Mouse (Mus musculus) embryonic fibroblast, embryonic 13.5 days (primary cell): ENCODE data around the gene Ankrd23. TPM values are rescaled to one million over a fixed set of nuclear protein-coding genes. Genes with fewer than 3 reads are reported as not detected.

Experiments used
- H3K27ac ChIP-seq: 2 replicates; pipeline ENCODE4 v1.5.1; 2012; ENCODE audit warnings: low read length, control low read depth, inconsistent platforms; ENCODE audit not compliant: insufficient read depth
- H3K4me1 ChIP-seq: 2 replicates; pipeline ENCODE4 v1.6.1; 2011; ENCODE audit warnings: low read length; ENCODE audit not compliant: control insufficient read depth, insufficient read depth
- H3K4me3 ChIP-seq: 2 replicates; pipeline ENCODE4 v1.5.1; 2011; ENCODE audit warnings: mild to moderate bottlenecking, control low read depth, low read length; ENCODE audit not compliant: insufficient read depth
- CTCF ChIP-seq: IDR thresholded peaks from 2 replicates; pipeline ENCODE4 v1.5.1; 2011; ENCODE audit warnings: mild to moderate bottlenecking, control low read depth, low read length, moderate library complexity, borderline replicate concordance; ENCODE audit not compliant: insufficient read depth
- POLR2A ChIP-seq: IDR thresholded peaks from 2 replicates; pipeline ENCODE4 v1.6.1; 2011; ENCODE audit warnings: low read depth, mild to moderate bottlenecking, control low read depth, low read length, moderate library complexity
- polyA plus RNA-seq: library from polyadenylated mRNA; stranded (reverse); fragments of >200 nt; gene quantifications from 2 replicates; pipeline ENCODE4 v1.2.4, GENCODE M21; 2011; ENCODE audit warnings: low read depth; ENCODE audit not compliant: missing spikeins, insufficient read length

Ankrd23 gene
- polyA plus RNA-seq, 1 experiment = 6.7 TPM

DNA sequence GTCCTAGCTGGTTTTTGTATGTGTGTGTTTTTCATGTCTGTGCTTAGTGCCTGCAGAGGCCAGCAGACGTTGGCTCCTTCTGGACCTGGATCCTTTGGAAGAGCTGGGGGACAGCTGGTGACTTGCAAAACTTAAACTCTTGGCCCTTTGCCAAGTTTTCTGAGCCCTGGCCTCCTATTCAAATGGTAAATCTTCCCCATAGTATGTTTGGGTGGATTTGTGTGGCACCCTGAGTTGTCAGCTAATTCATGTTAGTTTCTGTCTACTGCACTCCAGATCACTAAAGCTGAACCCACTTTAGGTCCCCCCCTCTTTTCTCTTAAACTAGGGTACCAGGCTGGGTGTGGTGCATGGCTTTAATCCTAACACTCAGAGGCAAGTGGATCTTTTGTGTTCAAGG lies 8.3 kb downstream of the Ankrd23 start:
- no peak for TF ChIP-seq POLR2A
- no peak for TF ChIP-seq CTCF
- Histone ChIP-seq H3K4me1 (no peaks in the 10 kb centered on the region), H3K4me3 (no peak overlapping the region), H3K27ac (no peak overlapping the region)

DNA sequence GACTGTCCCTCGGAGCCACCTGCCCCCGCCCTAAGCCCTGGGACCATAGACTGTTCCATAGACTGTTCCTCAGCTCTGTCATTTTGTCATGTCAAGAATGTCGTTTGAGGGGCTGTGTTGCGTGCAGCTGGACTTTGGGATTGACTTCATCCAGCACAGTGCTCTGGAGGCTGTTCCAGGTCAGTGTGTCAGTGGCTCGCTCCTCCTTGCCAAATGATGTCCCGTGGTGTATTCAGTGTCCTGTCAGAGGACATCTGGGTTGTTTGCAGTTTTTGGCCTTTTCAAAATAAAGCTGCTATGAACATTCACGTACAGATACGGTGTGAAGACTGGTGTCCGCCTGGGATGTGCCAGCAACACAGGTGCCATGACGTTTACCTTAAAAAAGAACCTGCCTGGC lies 9.8 kb downstream of the Ankrd23 start:
- no peak for TF ChIP-seq CTCF
- TF ChIP-seq POLR2A = no peak
- Histone ChIP-seq H3K4me3 (no peak overlapping the region), H3K27ac (no peak overlapping the region), H3K4me1 (no peaks in the 10 kb centered on the region)

DNA sequence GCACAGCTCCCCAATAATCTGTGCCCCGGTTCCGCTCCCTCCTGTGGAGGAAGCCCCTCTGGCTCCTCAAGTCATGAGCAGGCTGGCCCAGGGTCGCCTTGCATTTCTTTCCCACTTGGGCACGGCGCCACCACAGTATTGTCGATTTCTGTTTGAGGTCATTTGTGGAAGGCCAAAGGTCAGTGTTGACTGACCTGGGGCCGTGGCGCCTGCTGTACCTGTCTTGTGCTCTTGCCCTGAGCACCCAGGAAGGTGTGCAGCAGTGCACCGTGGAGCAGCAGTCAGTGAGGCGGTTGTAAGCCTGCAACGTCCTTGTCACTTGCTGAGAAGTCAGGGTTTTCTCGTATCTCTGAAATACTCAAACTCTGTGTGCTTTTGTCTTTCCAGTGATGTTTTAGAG lies 10.9 kb downstream of the Ankrd23 start:
- Histone ChIP-seq H3K4me3 (no peak overlapping the region), H3K4me1 (no peaks in the 10 kb centered on the region), H3K27ac (no peak overlapping the region)
- TF ChIP-seq CTCF (no peak), POLR2A (no peak)

DNA sequence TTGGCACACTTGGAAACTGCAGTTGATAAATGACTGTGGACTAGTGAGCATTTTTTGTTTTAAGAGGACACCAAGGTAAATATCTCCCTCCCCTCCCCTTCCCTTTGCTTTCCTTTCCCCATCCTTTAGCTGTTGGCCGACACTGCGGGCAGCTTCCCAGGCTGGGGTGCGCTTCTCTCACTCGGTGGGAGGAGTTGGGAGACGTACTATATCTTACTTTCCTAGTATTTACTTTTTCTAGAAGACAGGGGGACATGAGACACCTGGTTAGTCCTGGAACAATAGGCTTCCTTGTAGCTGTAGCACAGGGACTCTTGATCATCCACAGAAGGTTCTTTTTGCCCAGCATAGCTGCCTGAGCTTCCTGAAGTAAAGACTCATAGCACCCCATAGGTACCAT lies 12.6 kb downstream of the Ankrd23 start:
- Histone ChIP-seq H3K4me1 (no peaks in the 10 kb centered on the region), H3K4me3 (no peak overlapping the region), H3K27ac (no peak overlapping the region)
- TF ChIP-seq POLR2A (no peak), CTCF (no peak)

DNA sequence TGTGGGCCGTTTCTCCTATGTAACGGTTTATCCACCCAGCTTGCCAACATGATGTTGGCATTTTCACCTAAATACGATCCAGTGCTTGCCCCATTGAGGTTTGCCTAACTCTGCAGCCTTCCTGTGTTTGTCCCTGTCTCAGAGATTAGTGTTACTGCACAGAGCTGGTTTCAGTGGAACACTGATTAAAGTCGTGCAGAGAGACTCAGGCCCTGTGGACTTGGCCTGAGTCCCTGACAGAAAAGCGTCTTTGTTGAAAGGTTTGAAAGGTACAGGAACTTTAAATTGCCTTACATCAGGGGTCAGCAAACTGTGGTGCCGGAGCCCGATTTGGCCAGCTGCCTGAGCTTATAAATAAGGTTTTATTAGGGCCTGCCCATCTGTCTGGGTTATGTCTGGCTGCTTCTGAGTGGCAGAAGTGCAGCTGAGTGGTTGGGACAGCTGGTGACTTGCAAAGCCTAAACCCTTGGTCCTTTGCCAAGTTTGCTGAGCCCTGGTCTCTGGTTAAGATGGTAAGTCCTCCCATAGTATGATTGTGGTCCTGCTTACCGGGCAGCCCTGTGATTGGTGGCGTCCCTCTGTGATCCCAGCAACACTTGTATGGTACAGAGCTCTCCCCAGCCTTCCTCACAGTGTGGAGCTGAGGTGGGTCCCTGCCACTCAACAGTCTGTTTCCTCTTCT lies 13.2 kb downstream of the Ankrd23 start:
- TF ChIP-seq CTCF (no peak), POLR2A (no peak)
- no peak overlapping the region for H3K4me3 ChIP-seq
- H3K4me1 ChIP-seq = 0 out of 2 replicates have a peak, but pooled peaks cover under 1% of the 10 kb centered on the region
- H3K27ac ChIP-seq = no peak overlapping the region

DNA sequence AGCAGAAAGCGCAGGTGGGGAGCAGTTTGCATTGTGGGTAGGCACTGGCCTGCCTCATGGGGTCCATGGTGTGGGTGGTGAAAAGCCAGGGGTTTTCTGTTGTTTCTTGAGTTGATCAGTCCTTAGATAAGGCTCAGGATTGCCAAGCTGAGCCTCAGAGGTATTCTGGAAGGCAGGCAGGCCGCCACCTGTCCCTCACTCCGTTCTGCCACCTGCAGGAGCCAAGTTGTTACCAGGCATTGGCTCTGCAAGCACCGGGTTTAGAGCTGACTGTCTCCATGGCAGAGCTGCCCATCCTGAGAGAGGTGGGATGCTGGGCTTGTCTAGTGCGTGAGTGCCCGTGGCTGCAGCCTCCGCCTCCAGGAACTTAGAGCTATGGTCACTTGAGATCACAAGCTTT lies 14.5 kb downstream of the Ankrd23 start:
- no peak overlapping the region for H3K27ac ChIP-seq

DNA sequence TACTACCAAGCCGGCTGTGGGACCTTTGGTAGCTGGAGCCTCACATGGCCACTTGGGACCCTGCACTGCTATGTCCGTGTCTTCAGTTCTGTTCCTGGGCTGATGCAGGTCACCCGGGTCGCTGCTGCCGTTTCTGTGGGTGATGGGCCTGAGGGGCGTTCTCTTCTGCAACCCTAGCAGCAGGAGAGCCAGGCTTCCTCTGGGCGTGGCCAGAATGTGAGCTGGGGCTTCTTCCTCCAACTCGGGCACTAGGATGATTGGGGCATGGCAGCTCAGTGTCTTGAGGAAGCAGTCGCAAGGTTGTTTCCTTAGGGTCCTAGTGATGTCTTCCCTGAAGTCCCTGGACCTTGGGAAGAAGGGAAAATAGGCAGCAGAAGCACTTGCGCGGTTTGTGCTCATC lies 17.1 kb downstream of the Ankrd23 start:
- no peak overlapping the region for H3K27ac ChIP-seq
- H3K4me1 ChIP-seq = peaks cover 7% of the 10 kb centered on the region; the same call in 1 of the 2 replicates
- no peak overlapping the region for H3K4me3 ChIP-seq
- TF ChIP-seq POLR2A = no peak
- no peak for TF ChIP-seq CTCF

More for the DNA sequence above, 14.5 kb downstream of the Ankrd23 start:
- TF ChIP-seq CTCF = no peak
- TF ChIP-seq POLR2A = no peak
- peaks cover 7% of the 10 kb centered on the region; the same call in 1 of the 2 replicates for H3K4me1 ChIP-seq
- H3K4me3 ChIP-seq = no peak overlapping the region

DNA sequence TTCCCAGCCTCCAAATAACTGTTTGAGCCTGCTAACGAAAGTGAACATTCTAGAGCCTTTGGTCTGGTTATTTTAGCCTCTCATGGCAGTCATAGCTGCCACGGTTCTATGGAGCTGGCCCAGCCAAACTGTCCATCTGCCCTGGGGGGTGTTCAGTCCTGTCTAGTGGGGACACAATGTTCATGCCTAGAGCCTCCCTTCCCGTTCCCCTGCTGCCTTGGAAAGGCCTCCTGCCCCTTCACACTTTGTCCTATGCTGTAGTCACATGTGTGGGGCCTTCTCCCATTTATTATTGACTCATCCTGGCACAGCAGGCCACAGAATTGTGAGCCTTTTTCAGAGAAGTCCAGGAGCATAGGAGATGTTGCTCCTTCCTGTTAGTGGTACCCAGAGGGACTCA lies 18.4 kb downstream of the Ankrd23 start:
- no peak for TF ChIP-seq CTCF
- no peak for TF ChIP-seq POLR2A
- H3K4me1 ChIP-seq = peaks cover 7% of the 10 kb centered on the region; the same call in 1 of the 2 replicates
- no peak overlapping the region for H3K27ac ChIP-seq
- no peak overlapping the region for H3K4me3 ChIP-seq

DNA sequence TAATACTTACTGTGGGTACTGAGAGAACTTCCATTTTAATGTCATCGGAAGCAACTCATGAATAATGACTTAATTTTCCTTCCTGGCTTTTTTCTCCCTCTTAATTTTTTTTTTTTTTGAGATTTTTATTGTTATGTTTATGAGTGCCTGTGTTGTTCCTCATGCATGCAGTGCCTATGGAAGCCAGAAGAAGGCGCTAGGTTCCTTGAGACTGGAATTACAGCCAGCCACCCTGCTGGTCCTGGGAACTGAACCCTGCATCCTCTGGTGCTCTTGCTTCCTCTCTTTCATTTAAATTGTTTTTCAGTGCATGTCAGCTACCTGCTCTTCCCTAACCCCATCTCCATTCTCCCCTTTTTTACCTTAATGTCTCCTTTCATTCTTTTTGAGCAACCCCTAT lies 23.0 kb downstream of the Ankrd23 start:
- peaks cover 7% of the 10 kb centered on the region; the same call in 1 of the 2 replicates for H3K4me1 ChIP-seq
- no peak overlapping the region for H3K27ac ChIP-seq
- H3K4me3 ChIP-seq = no peak overlapping the region
- TF ChIP-seq POLR2A (no peak), CTCF (peak; percentile 24; the same call in 1 of the 2 replicates)

DNA sequence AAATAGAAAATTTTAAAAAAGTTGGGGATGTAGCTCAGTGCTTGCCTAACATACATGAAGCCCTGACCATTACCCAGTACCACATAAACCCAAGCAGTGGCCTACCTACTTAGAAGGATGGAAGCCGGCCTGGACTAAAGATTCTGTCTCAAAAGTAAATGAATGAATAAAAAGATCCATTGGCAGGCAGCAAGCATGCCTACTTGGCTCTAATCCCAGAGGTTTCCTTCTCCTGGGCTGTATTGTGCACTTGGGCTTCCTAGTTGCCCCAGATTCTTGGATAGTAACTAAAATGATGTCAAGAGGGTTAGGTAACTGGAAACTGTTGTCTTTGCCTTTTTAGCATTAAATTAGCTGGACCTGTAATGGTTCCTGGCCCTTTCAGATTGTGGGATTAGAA lies 23.4 kb downstream of the Ankrd23 start:
- Histone ChIP-seq H3K4me3 (peak overlapping the region; percentile 52), H3K27ac (no peak overlapping the region), H3K4me1 (peaks cover 5% of the 10 kb centered on the region; the same call in 1 of the 2 replicates)
- TF ChIP-seq POLR2A (no peak), CTCF (no peak)
